Comparison of ENCODE assay signal across 8 mouse cellular contexts in genomic region chr10:20148130-20148772, GRCm38 (mm10). TPM values are rescaled to one million over a fixed set of nuclear protein-coding genes. Genes with fewer than 3 reads are reported as not detected.
A peak's percentile ranks its signal among the peaks of the same experiment; 100 is the strongest.
DNase-seq lines count a peak whose midpoint lies in the region; ATAC-seq and TF ChIP-seq lines count a peak whose summit lies in the region.

Gene Map7 (plus strand): TSS chr10:20148471.

- ATAC-seq in forebrain, embryonic 14.5 days: no peak; the same call in none of the 2 replicates
- ATAC-seq in hindbrain, embryonic 15.5 days (ENCODE audit: low FRiP score, low read depth): peak; percentile 16; the same call in 1 of the 2 replicates
- ATAC-seq in limb, embryonic 15.5 days (ENCODE audit: insufficient number of reproducible peaks, low FRiP score, low TSS enrichment, low read depth): no peak

- H3K9me3 ChIP-seq in forebrain, embryonic 14.5 days (replicated peaks; ENCODE audit: control insufficient read depth, low read length): no peaks in the 10 kb centered on the region
- no peaks in the 10 kb centered on the region for H3K9me3 ChIP-seq in hindbrain, embryonic 15.5 days
- no peaks in the 10 kb centered on the region for H3K9me3 ChIP-seq in limb, embryonic 15.5 days

- no peak for TF ChIP-seq EP300 in heart, adult 2 months (IDR thresholded peaks at IDR 0.05; ENCODE audit: insufficient read depth, low read depth, low read length)

- TF ChIP-seq CTCF in heart, adult 2 months (IDR thresholded peaks at IDR 0.05): no peak

- peak within 1 kb of the TSS; percentile 72 for H3K9ac ChIP-seq in heart, adult 2 months (ENCODE audit: low read depth, low read length)
- peak within 1 kb of the TSS; percentile 63 for H3K9ac ChIP-seq in forebrain, embryonic 14.5 days (ENCODE audit: low read length)
- H3K9ac ChIP-seq in hindbrain, embryonic 15.5 days: peak within 1 kb of the TSS; percentile 52
- peak within 1 kb of the TSS; percentile 45 for H3K9ac ChIP-seq in limb, embryonic 15.5 days

- DNase-seq in heart, adult 2 months: no peak
- DNase-seq in heart, adult 9 months (ENCODE audit: low spot score in 2 of 2): no peak
- DNase-seq in R1 (ENCODE audit: low read depth, low spot score): peak; percentile 58
- no peak for DNase-seq in forebrain, embryonic 14.5 days (ENCODE audit: low spot score)
- peak; percentile 39 for DNase-seq in right cerebral cortex, postnatal 14 days
- no peak for DNase-seq in cerebellum, adult 11 months

- peaks cover 3% of the 10 kb centered on the region for H3K27me3 ChIP-seq in heart, adult 2 months (ENCODE audit: control insufficient read depth, insufficient read depth, low read length)
- peaks cover 23% of the 10 kb centered on the region for H3K27me3 ChIP-seq in forebrain, embryonic 14.5 days (replicated peaks; ENCODE audit: control insufficient read depth, insufficient read depth, low read length)
- peaks cover 31% of the 10 kb centered on the region for H3K27me3 ChIP-seq in hindbrain, embryonic 15.5 days
- H3K27me3 ChIP-seq in limb, embryonic 15.5 days: peaks cover 39% of the 10 kb centered on the region

- no peaks in the 10 kb centered on the region for H3K79me2 ChIP-seq in heart, adult 2 months (replicated peaks; ENCODE audit: control insufficient read depth, insufficient read depth, low read length)

- H3K36me3 ChIP-seq in heart, adult 2 months (ENCODE audit: control insufficient read depth, insufficient read depth, low read length): no peaks in the 10 kb centered on the region
- no peaks in the 10 kb centered on the region for H3K36me3 ChIP-seq in forebrain, embryonic 14.5 days (ENCODE audit: control insufficient read depth, insufficient read depth, low read length)
- H3K36me3 ChIP-seq in hindbrain, embryonic 15.5 days: no peaks in the 10 kb centered on the region
- H3K36me3 ChIP-seq in limb, embryonic 15.5 days: no peaks in the 10 kb centered on the region

- peak within 1 kb of the TSS; percentile 96 for H3K4me2 ChIP-seq in forebrain, embryonic 14.5 days (ENCODE audit: low read length)
- peak within 1 kb of the TSS; percentile 97 for H3K4me2 ChIP-seq in hindbrain, embryonic 15.5 days
- H3K4me2 ChIP-seq in limb, embryonic 15.5 days: peak within 1 kb of the TSS; percentile 98

- TF ChIP-seq POLR2A in heart, adult 2 months (IDR thresholded peaks at IDR 0.05; ENCODE audit: insufficient read depth, low read depth, low read length): no peak

- peaks cover 2% of the 10 kb centered on the region; the same call in 1 of the 2 replicates for H3K4me1 ChIP-seq in heart, adult 2 months (ENCODE audit: control insufficient read depth, insufficient read depth, low read length)
- H3K4me1 ChIP-seq in forebrain, embryonic 14.5 days (ENCODE audit: control insufficient read depth, insufficient read depth, low read length): 0 out of 2 replicates have a peak, but pooled peaks cover 6% of the 10 kb centered on the region
- peaks cover 22% of the 10 kb centered on the region for H3K4me1 ChIP-seq in hindbrain, embryonic 15.5 days (replicated peaks)
- H3K4me1 ChIP-seq in limb, embryonic 15.5 days: peaks cover 15% of the 10 kb centered on the region

- peak within 1 kb of the TSS; percentile 77 for H3K4me3 ChIP-seq in heart, adult 2 months
- peak within 1 kb of the TSS; percentile 63 for H3K4me3 ChIP-seq in forebrain, embryonic 14.5 days (ENCODE audit: low read depth, low read length)
- H3K4me3 ChIP-seq in hindbrain, embryonic 15.5 days: peak within 1 kb of the TSS; percentile 74
- peak within 1 kb of the TSS; percentile 73 for H3K4me3 ChIP-seq in limb, embryonic 15.5 days

- intact Hi-C loops in heart, adult 2 months (cut with DNase I): no loop called here

- WGBS in heart, adult 2 months: 7% methylated on average over 51 of the region's 51 CpGs
- WGBS in forebrain, embryonic 14.5 days: 5% methylated on average over 34 of the region's 51 CpGs
- 4% methylated on average over 50 of the region's 51 CpGs for WGBS in hindbrain, embryonic 15.5 days
- 5% methylated on average over 51 of the region's 51 CpGs for WGBS in limb, embryonic 15.5 days

- peak within 1 kb of the TSS; percentile 40 for H3K27ac ChIP-seq in heart, adult 2 months
- H3K27ac ChIP-seq in forebrain, embryonic 14.5 days (ENCODE audit: low read depth, low read length): no peak within 1 kb of the TSS
- H3K27ac ChIP-seq in hindbrain, embryonic 15.5 days (replicated peaks): peak within 1 kb of the TSS; percentile 27; the same call in 1 of the 2 replicates
- peak within 1 kb of the TSS; percentile 54 for H3K27ac ChIP-seq in limb, embryonic 15.5 days

RNA-seq across cellular contexts. Expression of gene Map7, which starts in this region (rescaled TPM):
- 10 to 100 TPM; 17.9 to 19.3 TPM for total RNA-seq in heart, adult 2 months (2021)
- 5.8 and 6.6 TPM in 2 replicates for polyA plus RNA-seq in heart, adult 2 months (2012; rRNA removed)
- polyA plus RNA-seq in forebrain, embryonic 14.5 days (2014; fragmentation: Nextera tagmentation; extraction: Ambion mirVana): 2.7 and 3.3 TPM in 2 replicates
- polyA plus RNA-seq in hindbrain, embryonic 15.5 days (2015; fragmentation: Nextera tagmentation; extraction: Ambion mirVana): 10.3 and 10.7 TPM in 2 replicates
- 12.3 and 13.2 TPM in 2 replicates for polyA plus RNA-seq in limb, embryonic 15.5 days (2015; fragmentation: Nextera tagmentation; extraction: Ambion mirVana)

Comparison
In these comparisons a context has a peak if more than half of its experiments do, and no peak if none do; other contexts are left out.
1. DNase-seq: peak in R1 (single experiment) and right cerebral cortex, postnatal 14 days (single experiment); none in heart, adult 2 months (0 of 2), heart, adult 9 months (0 of 2), forebrain, embryonic 14.5 days (single experiment) and cerebellum, adult 11 months (single experiment).
2. Peak in every context shown above with its lines, with median percentiles within 50 percentile points of each other: H3K4me3 ChIP-seq, H3K9ac ChIP-seq and H3K4me2 ChIP-seq.